Mouse (Mus musculus) liver, embryonic 14.5 days (tissue): ENCODE data around the gene Tiprl.

Experiments used
- CTCF ChIP-seq: IDR thresholded peaks from 2 replicates; pipeline ENCODE4 v1.5.1; 2016; ENCODE audit warnings: antibody characterized with exemption, low read depth, control low read depth
- EP300 ChIP-seq: IDR thresholded peaks from 2 replicates; pipeline ENCODE4 v1.6.1; 2016; ENCODE audit warnings: antibody characterized with exemption, low read depth

GRCm38 (mm10) chr1:165215831-165216230 is 21.0 kb downstream of the Tiprl start:
- TF ChIP-seq CTCF (no peak), EP300 (no peak)
